Mouse (Mus musculus) heart, embryonic 16.5 days (tissue): ENCODE measurements around the gene Mon1a. TPM values are rescaled to one million over a fixed set of nuclear protein-coding genes. Genes with fewer than 3 reads are reported as not detected.
A peak's percentile ranks its signal among the peaks of the same experiment; 100 is the strongest.

Experiments
- ATAC-seq: fragments of 200-750 bp; cut with Nextera tagmentation; replicated peaks from 2 replicates; pipeline ENCODE4 v1.8.0; 2017; ENCODE audit warnings: moderate number of reproducible peaks; ENCODE audit not compliant: insufficient read depth, low FRiP score; ENCODE audit errors: extremely low read depth
- H3K27ac ChIP-seq: fragments of 300-500 bp; sonication (generic); 2 replicates; pipeline ENCODE4 v1.5.1; 2014; ENCODE audit warnings: mild to moderate bottlenecking, low read length, control low read depth, moderate library complexity
- H3K27me3 ChIP-seq: fragments of 300-500 bp; sonication (generic); 2 replicates; pipeline ENCODE4 v1.6.1; 2014; ENCODE audit warnings: low read length, mixed read lengths; ENCODE audit not compliant: control insufficient read depth, insufficient read depth
- H3K36me3 ChIP-seq: fragments of 300-500 bp; sonication (generic); 2 replicates; pipeline ENCODE4 v1.6.1; 2014; ENCODE audit not compliant: control insufficient read depth, insufficient read depth
- H3K4me1 ChIP-seq: fragments of 300-500 bp; sonication (generic); 2 replicates; pipeline ENCODE4 v1.6.1; 2014; ENCODE audit warnings: low read length, mixed read lengths; ENCODE audit not compliant: control insufficient read depth, insufficient read depth
- H3K4me2 ChIP-seq: fragments of 300-500 bp; sonication (generic); 2 replicates; pipeline ENCODE4 v1.6.1; 2014; ENCODE audit warnings: low read depth, mild to moderate bottlenecking, control low read depth, low read length
- H3K4me3 ChIP-seq: fragments of 300-500 bp; sonication (generic); 2 replicates; pipeline ENCODE4 v1.5.1; 2014; ENCODE audit warnings: mild to moderate bottlenecking, control low read depth, low read length
- H3K9ac ChIP-seq: fragments of 300-500 bp; sonication (generic); 2 replicates; pipeline ENCODE4 v1.6.1; 2014; ENCODE audit warnings: low read length, control low read depth
- H3K9me3 ChIP-seq: fragments of 300-500 bp; sonication (generic); replicated peaks from 2 replicates; pipeline ENCODE4 v1.6.1; 2016; ENCODE audit warnings: low read length; ENCODE audit not compliant: control insufficient read depth
- WGBS: fragments of 180-500 bp; shearing (Covaris S2); extraction: QIAGEN DNeasy Blood & Tissue Kit; methylation state at CpG from one replicate; pipeline ENCODE4 v1.1.7; 2014; 5-methylcytosine and 5-hydroxymethylcytosine counted together
- polyA plus RNA-seq: library from polyadenylated mRNA; unstranded; fragments of >200 nt; fragmentation: Nextera tagmentation; extraction: Ambion mirVana; gene quantifications from 2 replicates; pipeline ENCODE4 v1.2.1, GENCODE M21; 2015

The Mon1a gene
- polyA plus RNA-seq, 1 experiment from 2014 or later: 13.1 TPM

DNA sequence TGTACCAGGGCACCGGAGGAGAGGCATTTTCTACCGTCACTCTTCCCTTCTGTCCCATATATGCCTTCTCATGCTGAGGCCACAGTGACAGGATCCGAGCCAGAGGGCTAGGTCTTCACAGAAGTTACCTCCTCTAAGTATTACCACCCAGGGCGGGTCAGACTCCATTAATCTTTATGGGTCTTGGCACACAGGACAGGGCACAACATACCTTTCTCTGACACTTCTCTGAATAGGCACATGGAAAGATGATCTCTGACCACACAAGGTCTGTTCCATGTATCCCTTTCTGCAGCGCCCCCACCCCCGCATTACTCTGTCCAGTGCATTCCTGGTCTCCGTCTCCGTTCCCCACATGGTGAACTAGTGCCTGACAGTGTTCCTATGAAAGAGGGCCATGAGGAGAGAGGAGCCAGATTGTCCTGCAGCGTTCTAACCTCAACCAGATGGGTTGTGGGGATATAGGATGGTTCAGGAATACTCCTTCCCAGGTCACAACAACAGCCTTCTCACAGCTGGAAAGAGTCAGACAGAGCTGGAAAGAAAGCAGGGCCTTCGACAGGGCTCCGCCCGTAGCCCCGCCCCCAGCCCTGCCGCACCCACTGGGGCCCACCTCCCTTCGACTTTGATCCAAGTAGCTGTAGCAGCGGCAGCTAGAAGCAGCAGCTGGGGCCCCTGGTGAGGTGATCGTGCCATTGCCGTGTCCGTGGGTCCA, 18.5 kb downstream of the Mon1a start, which contains the start of gene Mst1r:
Gene Mst1r (plus strand): TSS at position 622 of the 715 bp plus-strand sequence.
- peak within 1 kb of the TSS; percentile 88 for H3K4me2 ChIP-seq
- peaks cover 20% of the 10 kb centered on the region for H3K4me1 ChIP-seq
- peak; percentile 75 for ATAC-seq
- no peaks in the 10 kb centered on the region; the same call in 1 of the 2 replicates for H3K27me3 ChIP-seq
- peak within 1 kb of the TSS; percentile 74 for H3K9ac ChIP-seq
- 17% methylated on average over 19 of the region's 19 CpGs for WGBS
- no peaks in the 10 kb centered on the region for H3K36me3 ChIP-seq
- peak within 1 kb of the TSS; percentile 54 for H3K4me3 ChIP-seq
- peak within 1 kb of the TSS; percentile 38; the same call in 1 of the 2 replicates for H3K27ac ChIP-seq
- H3K9me3 ChIP-seq: no peaks in the 10 kb centered on the region

DNA sequence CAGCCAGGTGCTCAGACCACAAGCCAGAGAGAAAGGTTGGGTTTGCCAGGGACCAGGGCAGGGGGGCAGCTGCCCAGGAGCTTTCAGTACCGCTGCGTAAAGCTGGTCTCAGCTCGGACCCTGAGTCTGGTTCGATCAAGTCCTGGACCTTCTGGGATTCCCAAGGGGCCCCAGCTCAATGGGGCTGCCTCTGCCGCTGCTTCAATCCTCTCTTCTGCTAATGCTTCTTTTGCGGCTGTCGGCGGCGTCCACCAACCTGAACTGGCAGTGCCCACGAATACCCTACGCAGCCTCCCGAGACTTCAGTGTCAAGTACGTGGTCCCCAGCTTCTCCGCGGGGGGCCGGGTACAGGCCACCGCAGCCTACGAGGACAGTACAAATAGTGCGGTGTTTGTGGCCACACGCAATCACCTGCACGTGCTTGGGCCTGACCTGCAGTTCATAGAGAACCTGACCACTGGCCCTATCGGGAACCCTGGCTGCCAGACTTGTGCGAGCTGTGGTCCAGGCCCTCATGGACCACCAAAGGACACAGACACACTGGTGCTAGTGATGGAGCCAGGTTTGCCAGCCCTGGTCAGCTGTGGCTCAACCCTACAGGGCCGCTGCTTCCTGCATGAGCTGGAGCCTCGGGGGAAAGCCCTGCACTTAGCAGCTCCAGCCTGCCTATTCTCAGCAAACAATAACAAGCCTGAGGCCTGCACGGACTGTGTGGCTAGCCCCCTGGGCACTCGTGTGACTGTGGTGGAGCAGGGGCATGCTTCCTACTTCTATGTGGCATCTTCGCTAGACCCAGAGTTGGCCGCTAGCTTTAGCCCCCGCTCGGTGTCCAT, 19.2 kb downstream of the Mon1a start:
- Histone ChIP-seq H3K27me3 (no peaks in the 10 kb centered on the region; the same call in 1 of the 2 replicates), H3K4me2 (peak overlapping the region; percentile 88), H3K4me1 (peaks cover 20% of the 10 kb centered on the region), H3K4me3 (peak overlapping the region; percentile 54), H3K36me3 (no peaks in the 10 kb centered on the region), H3K9me3 (no peaks in the 10 kb centered on the region), H3K27ac (peak overlapping the region; percentile 18; the same call in 1 of the 2 replicates), H3K9ac (peak overlapping the region; percentile 74)
- ATAC-seq: no peak
- 50% methylated on average over 31 of the region's 31 CpGs for WGBS

DNA sequence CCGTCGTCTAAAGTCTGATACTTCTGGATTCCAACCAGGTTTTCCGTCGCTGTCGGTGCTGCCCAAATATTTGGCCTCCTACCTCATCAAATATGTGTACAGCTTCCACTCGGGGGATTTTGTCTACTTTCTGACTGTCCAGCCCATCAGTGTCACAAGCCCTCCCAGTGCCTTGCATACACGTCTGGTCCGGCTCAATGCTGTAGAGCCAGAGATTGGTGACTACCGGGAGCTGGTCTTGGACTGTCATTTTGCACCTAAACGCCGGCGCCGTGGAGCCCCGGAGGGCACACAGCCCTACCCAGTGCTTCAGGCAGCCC, 19.8 kb downstream of the Mon1a start:
- Histone ChIP-seq H3K9ac (peak overlapping the region; percentile 50), H3K4me3 (peak overlapping the region; percentile 54), H3K27ac (peak overlapping the region; percentile 13; the same call in 1 of the 2 replicates), H3K9me3 (no peaks in the 10 kb centered on the region), H3K36me3 (no peaks in the 10 kb centered on the region), H3K27me3 (no peaks in the 10 kb centered on the region; the same call in 1 of the 2 replicates), H3K4me2 (peak overlapping the region; percentile 88), H3K4me1 (peaks cover 20% of the 10 kb centered on the region)
- ATAC-seq: no peak
- 70% methylated on average over 14 of the region's 14 CpGs for WGBS

DNA sequence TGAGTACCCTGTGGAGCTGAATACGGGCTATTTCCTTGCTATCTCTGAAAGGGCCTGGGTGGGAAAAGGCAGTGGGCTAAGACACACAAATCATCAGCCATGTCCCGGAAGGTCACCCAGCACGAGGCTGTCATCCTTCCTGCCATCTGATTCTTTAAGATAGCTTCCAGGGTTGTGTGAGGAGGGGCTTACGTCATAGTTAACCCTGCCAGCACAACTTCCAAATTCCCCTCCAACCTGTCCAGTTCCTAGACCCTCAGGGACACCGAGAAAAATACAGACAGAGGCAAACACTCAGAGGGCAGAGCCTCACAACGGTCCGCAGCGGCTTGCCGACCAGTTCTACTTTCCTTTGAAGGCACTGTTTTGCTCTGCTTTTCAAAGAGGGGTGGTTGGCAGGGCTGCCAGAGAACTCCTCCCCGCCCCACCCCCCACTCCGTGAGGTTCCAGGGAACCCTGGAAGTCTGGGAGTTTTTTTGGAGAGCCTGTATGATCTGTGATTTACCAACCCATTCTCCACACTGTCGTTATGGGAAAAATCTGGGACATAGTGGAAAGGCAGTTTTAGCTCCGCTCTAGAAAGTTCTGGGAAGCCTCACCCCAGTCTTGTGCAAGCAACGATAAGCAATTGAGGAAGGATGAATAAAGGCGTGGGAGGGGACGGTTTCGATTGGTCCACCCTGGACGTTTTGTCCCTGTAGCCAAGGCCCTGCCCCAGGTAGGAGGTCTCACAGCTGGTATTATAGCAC, 20.6 kb downstream of the Mon1a start:
- peak overlapping the region; percentile 88 for H3K4me2 ChIP-seq
- H3K9ac ChIP-seq: peak overlapping the region; percentile 50
- H3K9me3 ChIP-seq: no peaks in the 10 kb centered on the region
- no peak for ATAC-seq
- peak overlapping the region; percentile 31 for H3K27ac ChIP-seq
- peak overlapping the region; percentile 54 for H3K4me3 ChIP-seq
- H3K27me3 ChIP-seq: no peaks in the 10 kb centered on the region; the same call in 1 of the 2 replicates
- H3K36me3 ChIP-seq: no peaks in the 10 kb centered on the region
- WGBS: 39% methylated on average over 18 of the region's 18 CpGs
- H3K4me1 ChIP-seq: peaks cover 20% of the 10 kb centered on the region

DNA sequence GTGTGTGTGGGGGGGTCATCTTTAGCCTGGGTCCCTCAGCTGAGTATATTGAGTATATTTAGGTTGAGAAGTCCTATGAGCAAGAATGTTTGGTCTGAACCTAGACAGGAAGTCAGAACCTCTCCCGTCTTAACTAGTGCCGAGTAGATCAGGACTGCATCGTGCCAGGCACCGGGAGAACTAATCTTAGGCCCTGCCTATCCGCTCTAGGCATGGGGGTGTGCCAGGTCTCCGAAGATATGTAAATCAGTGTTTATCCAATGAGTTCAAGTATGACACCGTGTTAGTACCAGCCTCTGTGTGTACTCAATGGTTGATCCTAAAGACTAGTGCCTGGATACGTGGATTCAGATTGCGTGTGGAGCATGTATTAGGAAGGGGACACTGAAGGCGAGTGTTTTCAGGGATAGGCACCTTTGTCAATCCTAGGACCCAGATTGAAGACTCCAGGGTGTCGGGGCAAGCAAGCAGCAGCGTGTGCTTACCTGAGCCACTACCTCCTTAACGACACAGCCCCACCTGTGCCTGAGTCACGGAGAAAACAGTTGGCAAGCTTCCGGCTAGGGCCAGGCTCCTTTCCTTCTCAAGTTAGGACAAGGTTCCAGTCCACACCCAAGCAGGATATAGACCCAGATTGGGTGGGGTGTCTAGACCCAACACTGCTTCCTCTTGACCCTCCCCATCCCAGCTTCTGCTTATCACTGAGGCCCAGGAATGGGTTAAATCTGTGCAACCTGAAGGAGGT, 22.2 kb downstream of the Mon1a start:
- no peak overlapping the region for H3K4me2 ChIP-seq
- H3K27ac ChIP-seq: no peak overlapping the region
- no peak overlapping the region for H3K9ac ChIP-seq
- no peak overlapping the region for H3K4me3 ChIP-seq
- 75% methylated on average over 15 of the region's 15 CpGs for WGBS
- peaks cover 18% of the 10 kb centered on the region for H3K4me1 ChIP-seq
- H3K27me3 ChIP-seq: no peaks in the 10 kb centered on the region; the same call in 1 of the 2 replicates
- H3K36me3 ChIP-seq: no peaks in the 10 kb centered on the region
- ATAC-seq: no peak
- no peaks in the 10 kb centered on the region for H3K9me3 ChIP-seq

DNA sequence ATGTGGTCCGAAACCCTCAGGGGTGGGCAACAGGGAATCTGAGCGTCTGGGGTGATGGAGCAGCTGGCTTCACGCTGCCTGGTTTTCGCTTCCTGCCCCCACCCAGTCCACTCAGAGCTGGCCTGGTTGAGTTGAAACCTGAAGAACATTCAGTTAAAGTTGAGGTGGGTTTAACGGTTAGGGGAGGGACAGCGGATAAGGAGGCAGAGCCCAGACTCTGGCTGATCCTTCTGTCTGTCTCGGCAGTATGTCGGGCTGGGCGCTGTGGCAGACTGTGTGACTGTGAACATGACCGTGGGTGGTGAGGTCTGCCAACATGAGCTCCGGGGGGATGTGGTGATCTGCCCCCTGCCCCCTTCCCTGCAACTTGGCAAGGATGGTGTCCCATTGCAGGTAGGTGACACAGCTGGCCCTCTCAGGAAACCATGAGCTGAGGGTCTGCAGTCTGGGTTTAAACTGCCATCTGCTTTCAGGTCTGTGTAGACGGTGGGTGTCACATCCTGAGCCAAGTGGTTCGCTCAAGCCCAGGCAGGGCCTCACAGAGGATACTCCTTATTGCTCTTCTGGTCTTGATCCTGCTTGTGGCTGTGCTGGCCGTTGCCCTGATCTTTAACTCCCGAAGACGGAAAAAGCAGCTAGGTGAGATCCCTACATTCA, 26.9 kb downstream of the Mon1a start:
- no peaks in the 10 kb centered on the region for H3K9me3 ChIP-seq
- no peak overlapping the region for H3K27ac ChIP-seq
- H3K4me3 ChIP-seq: no peak overlapping the region
- WGBS: 73% methylated on average over 16 of the region's 16 CpGs
- no peak for ATAC-seq
- H3K9ac ChIP-seq: no peak overlapping the region
- 0 out of 2 replicates have a peak, but pooled peaks cover 4% of the 10 kb centered on the region for H3K27me3 ChIP-seq
- no peaks in the 10 kb centered on the region for H3K4me1 ChIP-seq
- no peaks in the 10 kb centered on the region for H3K36me3 ChIP-seq
- H3K4me2 ChIP-seq: no peak overlapping the region

DNA sequence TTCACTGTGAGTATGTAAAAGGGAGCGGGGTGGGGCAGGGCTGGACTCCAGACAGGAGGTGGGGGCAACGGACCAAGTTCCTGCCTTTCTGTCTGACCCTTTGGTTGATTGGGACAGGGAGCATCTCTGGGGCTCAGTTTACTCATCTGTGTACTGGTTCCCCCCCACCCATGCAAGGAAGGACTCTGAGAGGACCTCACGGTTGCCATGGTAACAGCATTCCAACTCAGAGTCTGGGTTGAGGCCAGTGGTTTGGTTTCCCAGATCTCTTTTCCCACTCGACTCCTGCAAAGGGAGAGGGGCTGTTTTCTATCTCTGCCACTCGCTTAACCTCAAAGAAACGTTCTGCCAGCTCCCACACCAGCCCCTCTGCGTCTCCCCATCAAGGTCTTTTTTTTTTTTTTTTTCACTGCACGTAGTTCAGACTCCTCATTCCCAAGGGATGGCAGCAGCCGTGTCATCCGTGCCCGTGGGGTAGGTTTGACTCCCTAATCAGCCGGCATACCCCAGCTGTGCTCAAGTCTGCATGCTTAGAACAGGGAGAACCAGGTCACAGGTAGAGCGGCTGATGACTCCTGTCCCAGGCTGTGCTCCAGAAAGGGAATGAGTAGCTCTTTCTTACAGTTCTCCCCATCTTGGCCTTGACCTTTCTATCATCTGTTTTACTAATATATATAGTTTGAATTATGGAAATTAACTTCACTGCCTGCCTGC, 30.1 kb downstream of the Mon1a start:
- Histone ChIP-seq H3K4me1 (no peaks in the 10 kb centered on the region), H3K9ac (no peak overlapping the region), H3K9me3 (no peaks in the 10 kb centered on the region), H3K27ac (no peak overlapping the region), H3K4me3 (no peak overlapping the region), H3K4me2 (no peak overlapping the region), H3K36me3 (no peaks in the 10 kb centered on the region), H3K27me3 (0 out of 2 replicates have a peak, but pooled peaks cover 4% of the 10 kb centered on the region)
- no peak for ATAC-seq
- 28% methylated on average over 13 of the region's 13 CpGs for WGBS
